Mouse (Mus musculus): ENCODE results near the gene Hand2.

GRCm38 (mm10) chr8:57330106-57330505 lies 9.3 kb downstream of the Hand2 start:
- TF ChIP-seq POLR2A (IDR thresholded peaks at IDR 0.05; ENCODE audit: extremely low read depth, insufficient read depth, low read length) (no peak), CTCF (IDR thresholded peaks at IDR 0.05; ENCODE audit: extremely low read depth, insufficient read depth, low read length) (no peak)

All from cortical plate, adult 2 months (tissue).